Mouse (Mus musculus) heart, adult 9 months (tissue): ENCODE measurements around the gene Gm43552.
"Not testable (repeated sequence)": the region's sequence is repeated elsewhere in the genome, so short reads cannot be mapped to it uniquely, and the experiment has no call there.

Experiments used
- DNase-seq, 2 experiments: peaks; one replicate each; pipeline ENCODE4 v3.0.0; 2022; ENCODE audit warnings: low spot score in 2 of 2

Gm43552 gene

DNA sequence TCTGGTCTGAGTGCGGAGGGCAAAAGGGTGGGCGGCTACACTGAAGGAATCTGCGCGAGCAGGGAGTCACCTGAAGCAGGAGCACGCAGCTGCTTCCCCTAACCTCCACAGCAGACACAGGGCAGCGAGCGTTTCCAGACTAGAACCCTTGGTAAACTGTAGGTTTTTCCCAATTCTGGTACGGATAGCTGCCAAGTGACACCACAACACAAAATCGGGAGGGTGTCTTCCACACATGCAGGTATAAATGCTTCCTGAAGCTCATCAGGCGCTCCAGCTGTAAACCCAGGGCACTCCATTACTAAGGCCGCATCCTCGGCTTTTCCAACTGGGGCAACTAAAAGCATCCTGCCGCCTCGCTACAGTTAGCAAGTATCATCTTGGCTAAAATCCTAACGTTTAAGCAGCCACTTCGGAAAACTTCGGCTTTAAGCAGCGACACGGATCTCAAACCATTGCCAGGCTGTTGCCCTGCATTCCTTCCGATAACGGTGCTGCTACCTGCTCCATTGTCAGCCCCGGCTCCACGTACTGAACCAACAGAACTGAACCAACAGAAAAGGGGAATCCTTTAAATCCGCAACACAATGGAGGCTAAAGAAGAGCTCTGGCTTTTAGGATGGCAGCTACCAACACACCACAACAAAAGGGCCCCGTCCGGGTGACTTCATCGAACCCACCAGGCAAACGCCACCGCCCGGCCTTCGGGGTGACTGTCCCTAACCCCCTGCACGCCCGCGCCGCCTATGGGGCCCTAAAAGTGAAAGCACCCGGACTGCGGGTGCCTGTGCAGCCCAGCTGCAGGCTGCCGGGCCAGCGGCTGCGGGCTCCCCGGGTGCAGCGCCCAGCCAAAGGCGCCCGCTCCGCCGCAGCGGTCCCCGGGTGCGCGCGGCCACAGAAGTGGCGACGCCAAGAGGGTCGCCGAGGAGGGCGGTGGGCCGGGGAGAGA lies 592 bp downstream of the Gm43552 start:
- DNase-seq: peak; percentile 80 to 81

DNA sequence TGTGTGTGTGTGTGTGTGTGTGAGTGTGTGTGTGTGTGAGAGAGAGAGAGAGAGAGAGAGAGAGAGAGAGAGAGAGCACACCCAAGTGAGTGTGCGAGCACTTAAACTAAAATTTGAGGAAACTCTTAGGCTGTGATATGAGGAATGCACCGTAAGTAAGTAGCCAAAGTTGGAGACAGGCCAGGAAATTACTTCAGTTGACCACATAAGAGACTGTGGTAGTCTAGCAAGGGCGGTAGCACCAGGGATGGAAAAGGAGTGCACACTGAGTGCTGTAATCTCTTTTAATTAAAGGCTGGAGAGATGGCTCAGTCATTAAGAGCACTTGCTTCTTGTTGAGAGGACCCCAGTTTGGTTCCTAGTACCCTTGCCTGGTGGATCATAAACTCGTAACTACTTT lies 2.8 kb downstream of the Gm43552 start:
- peak; percentile 50 to 51 for DNase-seq

DNA sequence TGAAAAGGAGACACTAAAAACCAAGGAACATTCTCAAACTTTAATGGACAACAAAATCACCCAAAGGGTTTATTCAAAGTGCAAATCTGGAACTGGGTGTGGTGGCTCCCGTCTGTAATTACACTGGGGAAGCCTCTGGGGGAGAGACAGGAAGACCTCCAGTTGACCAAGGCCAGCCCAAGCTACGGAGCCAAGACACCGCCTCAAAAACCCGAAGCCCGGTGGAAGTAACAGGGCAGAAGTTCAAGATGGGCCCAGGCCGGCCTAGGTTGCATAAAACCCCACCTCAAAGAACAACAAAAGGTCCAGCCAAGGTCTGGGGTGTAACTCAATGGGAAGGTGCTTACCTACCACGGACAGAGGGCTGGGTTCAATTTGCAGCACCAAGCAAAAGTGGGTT lies 3.9 kb downstream of the Gm43552 start:
- DNase-seq: peak; percentile 63 to 75

DNA sequence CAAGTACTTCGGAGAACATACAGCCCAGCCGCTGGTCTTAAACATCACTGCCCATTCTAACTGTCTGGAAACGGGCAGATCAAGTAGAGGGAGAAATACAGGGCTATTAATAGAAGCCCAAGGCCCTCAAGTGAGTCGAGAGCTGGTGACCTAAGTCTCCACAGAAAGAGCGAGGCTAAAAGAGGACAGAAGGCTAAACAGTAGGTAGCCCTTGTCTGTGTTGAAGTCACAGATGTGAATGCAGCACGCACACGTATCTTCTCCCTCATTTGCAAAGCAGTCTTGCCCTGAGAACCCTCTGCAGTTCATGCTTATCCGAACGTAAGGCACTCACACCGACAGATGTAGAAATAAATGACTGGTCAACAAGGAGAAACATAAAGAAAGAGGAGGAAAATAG lies 5.3 kb downstream of the Gm43552 start:
- peak in 1 of 2 experiments; percentile 35 for DNase-seq

DNA sequence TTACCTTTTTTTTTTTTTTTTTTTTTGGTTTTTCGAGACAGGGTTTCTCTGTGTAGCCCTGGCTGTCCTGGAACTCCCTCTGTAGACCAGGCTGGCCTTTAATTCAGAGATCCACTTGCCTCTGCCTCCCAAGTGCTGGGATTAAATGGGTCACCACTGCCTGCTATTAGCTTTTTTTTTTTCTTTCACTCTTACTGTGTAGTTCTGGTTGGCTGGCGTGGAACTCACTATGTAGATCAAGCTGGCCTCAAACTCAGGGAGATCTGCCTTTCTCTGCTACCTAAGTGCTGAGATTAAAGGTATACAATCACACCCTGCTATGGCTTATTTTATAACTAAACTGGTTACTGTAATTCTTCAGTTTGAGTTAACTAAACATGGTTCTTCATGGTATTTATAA lies 6.1 kb downstream of the Gm43552 start:
- no peak for DNase-seq

DNA sequence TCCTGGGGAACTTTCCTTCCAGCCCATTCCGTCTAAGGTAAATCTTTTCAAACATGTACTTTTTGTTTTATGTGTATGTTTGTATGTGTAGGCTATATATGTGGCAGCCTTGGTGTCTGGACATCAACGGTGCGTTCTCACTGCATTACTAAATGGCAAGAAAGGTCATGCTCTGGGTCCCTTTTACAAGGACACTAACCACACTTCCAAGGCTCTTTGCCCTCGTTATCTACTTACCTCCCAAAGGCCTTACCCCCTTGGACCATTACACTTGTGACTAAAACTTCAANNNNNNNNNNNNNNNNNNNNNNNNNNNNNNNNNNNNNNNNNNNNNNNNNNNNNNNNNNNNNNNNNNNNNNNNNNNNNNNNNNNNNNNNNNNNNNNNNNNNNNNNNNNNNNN lies 9.6 kb downstream of the Gm43552 start:
- no peak for DNase-seq

DNA sequence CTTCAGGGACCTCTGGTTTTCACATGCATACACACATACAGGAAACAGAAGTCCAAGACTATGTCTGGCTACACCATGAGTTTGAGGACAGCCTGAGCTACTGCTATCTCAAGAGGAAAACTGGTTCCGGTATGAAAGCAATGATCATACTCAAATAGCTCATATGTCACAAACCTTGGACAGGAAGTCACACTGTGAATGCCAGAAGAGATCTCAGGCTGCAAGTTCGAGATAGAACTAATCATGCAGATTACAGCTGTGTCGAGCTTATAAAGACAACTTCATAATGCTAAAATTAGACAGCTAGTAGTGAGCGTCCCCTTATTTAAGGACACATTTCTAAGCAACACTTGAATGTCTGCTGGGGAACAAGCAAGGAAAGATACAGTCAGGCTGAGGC lies 12.1 kb downstream of the Gm43552 start:
- DNase-seq: no peak

DNA sequence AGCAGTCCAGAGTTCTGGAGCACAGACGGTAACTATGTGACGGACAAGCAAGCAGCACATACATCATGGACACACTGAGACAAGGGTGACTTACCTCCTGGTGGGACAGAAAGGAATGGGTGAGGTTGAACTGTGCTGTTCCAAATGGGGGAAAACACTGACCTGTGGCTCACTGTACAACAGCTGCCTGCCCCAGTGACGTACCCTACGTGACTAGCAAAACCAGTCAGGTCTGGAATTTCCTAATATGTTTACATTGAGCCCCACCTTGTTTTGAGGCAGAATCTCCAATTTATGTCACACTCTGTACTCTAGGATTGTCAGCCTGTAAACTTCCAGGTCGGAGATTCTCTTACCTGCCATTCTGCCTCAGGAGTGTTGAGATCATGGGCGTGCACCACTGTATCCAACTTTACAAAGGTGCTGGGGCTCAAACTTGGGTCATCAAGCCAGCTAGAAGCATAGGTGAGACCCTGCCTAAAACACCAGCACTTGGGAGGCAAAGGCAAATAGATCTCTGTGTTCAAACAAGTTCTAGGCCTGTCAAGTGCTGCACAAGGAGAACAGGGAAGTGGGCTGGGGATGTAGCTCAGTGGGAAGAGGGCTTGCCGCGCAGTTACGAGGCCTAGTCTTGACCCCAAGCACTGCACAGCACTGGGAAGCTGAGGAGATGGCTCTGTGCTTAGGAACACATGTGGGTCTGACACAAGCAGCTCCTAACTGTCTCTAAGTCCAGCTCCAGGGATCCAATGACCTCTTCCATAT lies 12.8 kb downstream of the Gm43552 start:
- DNase-seq: no peak

DNA sequence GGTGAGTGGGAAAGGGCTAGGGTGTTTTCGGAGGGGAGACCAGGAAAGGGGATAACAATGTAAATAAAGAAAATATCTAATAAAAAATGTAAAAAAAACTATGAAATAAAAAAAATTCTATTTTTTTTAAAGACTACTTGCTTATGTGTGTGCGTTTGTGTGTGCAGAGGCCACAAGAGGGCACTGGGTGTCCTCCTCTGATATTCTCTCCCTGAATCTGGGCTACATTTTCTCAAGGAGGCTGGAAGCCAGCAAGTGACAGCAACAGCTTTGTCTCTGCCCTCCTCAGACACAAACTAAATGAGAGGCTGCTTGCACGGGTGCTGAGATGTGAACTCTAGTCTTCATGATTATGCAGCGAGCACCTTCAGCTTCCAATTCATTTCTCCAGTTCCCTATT lies 14.4 kb downstream of the Gm43552 start:
- DNase-seq: no peak

DNA sequence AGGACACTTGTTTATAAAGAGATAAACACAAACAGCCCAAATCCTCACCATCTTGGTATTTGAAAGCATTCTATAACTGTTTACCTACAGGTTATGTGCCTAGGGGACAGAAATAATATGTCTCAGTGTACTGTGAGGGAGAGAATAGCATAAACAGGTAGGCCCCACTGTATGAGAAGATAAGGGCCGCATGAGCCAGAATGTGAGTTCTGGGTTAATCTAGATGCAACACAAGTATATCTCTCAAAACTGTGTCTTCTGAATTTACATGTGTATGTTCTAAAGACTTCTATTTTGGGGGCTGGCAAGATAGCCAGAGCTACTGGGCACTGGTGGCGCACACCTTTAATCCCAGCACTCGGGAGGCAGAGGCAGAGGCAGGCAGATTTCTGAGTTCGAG lies 15.9 kb downstream of the Gm43552 start:
- not testable (repeated sequence) for DNase-seq

DNA sequence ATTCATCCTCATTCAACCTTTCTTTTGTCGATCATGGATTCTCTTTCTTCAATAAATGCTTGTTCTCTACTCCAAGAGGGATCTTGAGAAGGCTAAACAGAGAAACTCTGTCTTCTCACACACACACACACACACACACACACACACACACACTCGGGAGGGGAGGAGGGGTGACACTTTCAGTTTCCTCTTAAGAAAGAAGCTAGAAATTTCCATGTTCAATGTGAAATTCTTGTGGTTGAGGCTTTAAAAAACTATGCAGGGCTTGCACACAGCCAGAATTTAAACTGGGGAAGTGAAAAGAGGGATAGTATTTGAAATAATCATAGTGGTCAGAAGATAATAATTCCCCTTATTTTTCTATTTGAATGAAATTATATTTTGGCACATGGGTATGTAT lies 16.8 kb downstream of the Gm43552 start:
- DNase-seq: no peak

DNA sequence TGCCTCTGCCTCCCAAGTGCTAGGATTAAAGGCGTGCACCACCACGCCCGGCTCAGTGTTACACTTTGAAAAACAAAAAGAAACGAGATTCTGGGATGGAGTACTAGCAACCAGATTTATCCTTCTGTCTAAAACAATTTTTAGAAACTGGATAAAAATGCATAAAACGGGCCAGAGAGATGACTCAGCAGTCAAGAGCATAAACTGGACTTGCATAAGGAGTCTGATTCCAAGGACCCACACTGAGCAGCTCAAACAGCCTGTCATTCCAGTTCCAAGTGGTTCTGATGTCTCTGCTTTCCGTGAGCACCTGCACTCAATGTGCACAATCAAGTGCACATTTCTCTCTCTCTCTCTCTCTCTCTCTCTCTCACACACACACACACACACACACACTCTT lies 22.9 kb downstream of the Gm43552 start:
- DNase-seq: no peak

DNA sequence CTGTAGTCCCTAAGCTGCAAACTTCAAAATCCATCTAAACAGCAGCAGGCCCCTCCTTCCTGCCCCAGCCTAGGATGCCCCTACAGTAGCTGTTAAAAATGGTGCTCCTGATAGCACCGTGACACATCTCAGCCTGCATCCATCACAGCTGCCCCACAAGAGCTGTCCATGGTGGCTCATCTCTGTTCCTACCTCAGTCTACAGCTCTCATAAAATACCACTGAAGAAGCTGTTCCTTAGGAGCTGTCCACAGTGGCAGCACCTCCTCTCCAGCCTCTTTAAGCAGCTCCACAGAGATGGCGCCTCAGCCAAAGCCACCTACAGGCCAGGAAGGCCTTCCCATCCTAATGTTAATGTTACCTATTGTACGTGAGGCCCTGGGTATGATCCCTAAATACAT lies 25.7 kb downstream of the Gm43552 start:
- DNase-seq: no peak

DNA sequence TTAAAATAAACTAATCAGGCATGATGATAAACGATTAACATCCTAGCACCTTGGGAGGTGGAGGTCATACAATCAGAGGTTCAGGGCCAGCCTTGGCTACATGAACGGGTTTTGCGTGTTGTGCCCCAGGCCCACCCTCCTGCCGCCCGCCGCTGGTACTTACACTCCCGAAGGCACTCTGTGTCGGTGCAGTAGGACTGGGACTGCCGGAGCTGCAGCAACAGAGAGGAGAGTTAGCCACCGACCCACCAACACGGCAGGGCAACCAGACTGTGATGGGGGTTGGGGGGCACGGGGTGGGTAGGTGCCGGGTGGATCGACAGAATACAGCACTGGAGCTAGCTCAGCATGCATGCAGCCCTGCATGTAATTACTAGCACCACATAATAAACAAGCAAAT lies 32.3 kb downstream of the Gm43552 start:
- DNase-seq: no peak

DNA sequence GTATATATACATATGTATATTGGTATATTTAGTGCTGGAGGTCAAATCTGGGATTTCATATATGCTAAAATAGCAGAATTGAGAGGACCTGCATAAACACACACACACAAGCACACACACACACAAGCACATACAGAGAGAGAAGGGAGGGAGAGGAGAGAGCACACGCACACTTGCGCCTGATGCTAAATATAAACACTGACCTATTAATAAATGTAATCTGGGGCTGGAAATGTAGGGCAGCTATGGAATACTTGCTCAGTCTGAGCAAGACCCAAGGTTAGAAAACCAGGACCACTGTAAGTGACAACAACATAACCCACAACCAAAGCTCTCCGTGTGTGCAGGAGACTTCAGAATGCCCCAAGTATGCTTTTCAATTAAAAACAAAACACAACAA lies 33.2 kb downstream of the Gm43552 start:
- no peak for DNase-seq

DNA sequence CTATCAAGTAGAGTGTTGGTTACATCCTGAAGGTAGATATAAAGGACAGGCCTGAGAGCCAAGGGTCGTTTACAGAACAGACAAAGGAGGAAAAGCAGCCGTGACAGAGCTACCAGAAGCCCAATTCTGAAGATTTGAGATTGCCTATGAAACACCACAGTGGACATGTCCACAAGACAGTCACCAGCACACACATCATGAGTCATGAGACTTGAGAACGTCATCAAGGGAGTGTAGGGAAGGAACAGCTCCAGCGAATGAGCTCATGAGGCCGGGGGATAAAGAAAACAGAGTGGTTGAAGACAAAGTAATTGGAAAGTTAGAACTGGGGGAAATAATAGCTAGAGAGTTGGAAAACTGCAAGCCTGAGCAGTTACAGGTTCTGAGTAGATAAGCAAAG lies 34.8 kb downstream of the Gm43552 start:
- peak; percentile 48 to 65 for DNase-seq

DNA sequence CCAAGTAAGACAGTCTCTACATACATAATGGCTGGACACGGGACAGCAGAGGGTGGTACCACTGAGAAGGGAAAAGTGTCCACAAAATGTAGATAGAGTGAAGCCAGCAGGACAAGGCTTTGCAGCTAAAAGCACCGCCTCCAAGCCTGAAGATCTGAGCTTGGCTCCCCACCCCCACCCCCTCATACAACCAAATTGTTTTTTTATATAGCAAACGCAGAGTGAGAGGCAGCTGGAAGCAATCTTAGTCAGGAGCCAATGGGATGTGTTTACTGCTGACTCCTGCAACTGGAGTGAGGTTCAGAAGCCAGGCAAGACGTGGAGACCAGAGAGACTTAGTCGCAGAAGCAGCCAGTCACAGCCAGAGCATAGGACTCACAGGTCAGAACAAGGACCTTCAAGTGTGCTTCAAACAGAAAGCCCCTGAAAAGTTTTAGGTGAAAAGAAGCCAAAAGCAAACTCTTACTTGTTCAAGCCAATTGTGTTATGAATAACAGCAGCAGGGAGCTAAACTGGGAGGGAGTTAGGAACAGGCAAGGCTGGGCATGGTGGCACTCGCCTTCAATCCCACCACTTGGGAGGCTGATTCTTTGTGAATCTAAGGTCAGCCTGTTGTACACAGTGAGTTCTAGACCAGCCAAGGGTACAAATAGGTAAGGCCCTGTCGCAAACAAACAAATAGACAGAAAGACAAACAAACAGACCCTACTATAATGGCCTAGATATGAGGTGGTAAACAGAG lies 35.4 kb downstream of the Gm43552 start:
- peak; percentile 36 to 62 for DNase-seq

DNA sequence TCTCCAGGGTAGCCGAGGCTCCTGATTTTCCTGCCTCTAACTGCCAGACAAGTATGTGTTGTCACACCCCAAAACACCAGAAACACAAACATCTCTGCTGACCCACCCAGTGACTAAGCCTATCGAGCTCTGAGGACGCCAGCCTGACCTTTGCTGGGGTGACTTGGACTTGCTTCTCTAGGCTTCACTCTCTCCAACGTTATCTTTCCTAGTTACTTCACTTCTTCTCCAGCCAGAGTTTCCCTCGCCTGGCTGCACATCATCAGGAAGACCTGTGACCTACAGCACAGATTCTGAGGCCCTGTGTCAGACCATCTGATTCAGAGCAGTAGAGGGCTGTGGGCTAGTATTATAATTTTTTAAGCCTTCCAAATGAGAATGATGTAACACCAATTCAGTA lies 37.9 kb downstream of the Gm43552 start:
- DNase-seq: peak; percentile 61 to 76

DNA sequence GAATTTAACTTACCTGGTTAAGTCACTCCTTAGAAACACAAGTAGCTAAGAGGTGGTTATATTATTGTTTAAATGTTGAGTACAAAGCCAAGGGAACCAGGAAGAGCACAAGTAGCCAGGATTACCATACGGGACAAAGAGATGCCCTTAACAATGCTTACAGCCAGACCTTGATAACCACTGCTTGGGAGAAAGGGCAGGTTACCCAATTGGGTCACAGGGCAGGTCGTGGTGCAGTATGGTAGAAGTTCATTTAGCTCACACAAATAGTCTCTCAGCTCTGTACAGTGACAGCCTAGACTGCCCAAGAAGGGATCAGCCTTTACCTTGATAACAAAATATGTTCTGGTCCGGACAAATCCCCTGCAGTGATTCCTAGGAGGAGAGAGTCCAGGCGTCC lies 43.7 kb downstream of the Gm43552 start:
- no peak for DNase-seq

DNA sequence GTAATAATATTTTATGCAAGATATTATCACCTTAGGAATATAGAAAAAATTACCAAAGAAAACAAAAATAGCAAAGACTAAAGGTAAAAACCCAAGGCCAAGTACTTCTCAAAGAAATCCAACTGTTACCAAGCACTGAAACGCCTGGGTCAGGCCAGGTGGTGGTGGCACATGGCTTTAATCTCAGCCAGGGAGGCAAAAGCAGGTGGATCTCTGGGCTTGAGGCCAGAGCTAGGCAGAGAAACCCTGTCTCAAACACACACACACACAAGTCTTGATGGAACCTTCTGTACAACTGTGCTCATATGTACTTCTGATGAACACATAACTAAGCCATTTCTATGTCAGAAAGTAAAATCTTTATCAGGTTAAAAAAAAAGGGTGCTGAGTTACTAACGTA lies 44.8 kb downstream of the Gm43552 start:
- no peak for DNase-seq

DNA sequence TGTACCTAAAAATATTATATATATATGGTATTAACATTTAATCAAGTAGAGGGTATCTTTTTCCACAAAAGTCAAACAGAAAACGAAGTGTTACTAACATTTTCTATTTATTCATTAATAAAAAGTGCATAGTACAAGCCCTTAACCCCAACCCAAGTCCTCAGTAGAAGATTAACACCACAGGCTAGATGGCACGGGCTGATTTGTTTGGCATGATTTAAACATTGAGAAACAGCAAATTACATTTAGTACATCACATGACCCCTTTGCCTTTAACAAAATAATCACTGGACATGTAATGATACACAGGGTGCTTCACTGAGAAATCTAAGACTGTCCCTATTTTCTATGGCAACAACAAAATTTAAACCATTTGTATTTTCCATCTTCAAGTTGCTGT lies 45.9 kb downstream of the Gm43552 start:
- no peak for DNase-seq

DNA sequence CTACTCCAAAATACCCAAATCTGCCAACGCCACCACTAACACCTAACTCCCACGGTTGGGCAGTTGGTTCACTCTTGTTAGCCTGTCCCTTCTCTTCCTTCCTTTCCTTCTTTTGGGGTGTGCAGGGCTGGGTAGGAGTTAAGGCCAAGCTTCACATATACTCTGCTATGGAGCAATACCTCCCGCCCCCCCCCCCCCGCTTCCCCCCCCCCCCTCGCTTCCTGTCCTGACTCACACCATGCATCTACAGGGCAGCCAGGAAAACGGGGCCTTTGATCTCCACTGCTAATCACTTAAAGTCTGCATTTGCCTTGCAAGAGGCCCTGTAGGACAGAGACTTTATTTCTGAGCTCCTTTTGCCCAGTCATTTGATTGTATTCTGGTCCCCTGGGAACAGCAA lies 47.7 kb downstream of the Gm43552 start:
- DNase-seq: no peak
